Mouse (Mus musculus): ENCODE data around the gene Dgcr6.

Dgcr6 gene

DNA sequence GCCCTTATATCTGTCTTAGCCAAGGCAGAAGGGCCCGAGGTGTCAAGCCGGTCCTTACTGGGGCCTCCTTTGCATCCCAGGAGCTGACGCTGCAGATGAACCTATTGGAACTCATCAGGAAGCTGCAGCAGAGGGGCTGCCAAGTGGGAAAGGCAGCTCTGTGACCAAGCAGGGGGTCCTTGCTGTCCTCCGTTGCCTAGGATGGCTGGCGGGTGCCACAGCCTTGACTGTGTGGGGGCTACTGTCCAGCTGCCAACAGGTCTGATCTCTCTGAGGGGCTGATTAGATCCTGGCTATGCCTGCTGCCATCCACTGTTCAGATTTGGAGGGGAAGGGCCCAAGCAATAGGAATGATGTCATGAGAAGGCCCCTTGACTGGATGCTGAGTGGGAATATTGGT lies 18.1 kb downstream of the Dgcr6 start:
- no peak for DNase-seq (ENCODE audit: low spot score)

DNA sequence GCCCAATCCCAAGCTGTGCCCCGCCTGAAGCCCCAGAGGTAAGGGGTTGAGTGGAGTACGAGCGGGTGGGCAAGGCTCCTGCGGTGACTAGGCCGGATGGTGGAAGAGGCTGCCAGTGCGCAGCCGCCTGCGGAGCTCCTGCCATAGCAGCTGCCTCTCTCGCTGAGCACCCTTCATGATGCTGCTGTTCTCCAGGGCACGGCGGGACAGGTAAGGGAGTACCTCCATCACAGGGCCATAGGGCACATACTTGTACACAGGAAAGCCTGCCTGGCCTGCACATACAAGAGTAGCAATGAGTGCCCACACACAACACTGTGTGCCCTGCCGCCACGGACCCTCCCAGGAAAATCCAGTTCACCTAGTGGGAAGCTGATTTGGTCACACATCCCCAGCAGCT lies 19.4 kb downstream of the Dgcr6 start:
- DNase-seq (ENCODE audit: low spot score), result no peak

DNA sequence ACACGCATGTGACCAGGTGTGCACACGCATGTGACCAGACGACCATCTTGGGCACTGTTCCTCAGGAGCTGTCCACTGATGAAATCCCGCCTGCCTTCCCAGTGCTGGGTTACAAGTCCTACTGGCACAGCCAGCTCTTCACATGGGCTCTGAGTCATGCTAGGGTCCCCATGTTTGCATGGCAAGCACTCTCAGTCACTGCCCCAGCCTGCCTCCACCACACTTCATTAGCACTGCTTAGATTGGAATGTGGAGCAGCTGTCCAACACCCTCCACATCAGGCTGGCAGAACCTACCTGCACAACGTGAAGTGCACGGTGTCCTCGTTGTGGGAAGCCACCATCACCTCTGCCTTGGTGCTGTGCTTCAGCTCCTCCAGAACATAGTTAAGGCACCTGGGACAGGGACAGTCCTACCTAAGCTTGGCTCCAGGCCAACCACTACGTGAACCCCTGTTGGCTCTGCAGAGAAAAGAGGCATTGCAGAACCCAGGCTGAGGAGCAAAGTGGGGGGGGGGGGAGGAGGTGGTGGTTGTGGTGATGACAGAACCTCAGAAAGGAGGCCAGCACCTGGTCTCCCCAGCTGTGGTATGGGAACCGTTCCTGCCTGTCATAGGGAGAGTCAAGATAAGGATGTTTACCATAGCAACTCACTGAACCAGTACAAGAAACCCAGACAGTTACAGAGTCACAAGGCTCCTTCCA lies 20.8 kb downstream of the Dgcr6 start:
- DNase-seq (ENCODE audit: low spot score), result no peak

DNA sequence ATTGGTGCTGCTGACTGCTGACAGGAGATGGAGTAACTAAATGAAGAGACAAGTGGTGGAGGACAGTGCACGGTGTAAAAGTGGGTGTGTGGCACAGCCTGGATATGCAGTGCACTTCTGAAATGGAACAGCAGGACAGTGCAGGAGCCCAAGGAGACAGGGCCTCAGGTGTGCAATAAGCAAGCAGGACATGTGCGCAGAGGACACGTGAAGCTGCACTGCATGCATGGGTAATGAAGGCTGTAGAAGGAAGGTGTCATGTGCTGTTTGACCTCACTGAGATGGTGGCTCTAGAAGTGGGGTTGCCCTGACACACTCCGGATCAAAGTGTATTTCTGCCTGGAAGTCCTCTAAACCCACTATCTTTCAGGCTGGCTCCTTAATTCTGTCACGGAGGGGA lies 22.0 kb downstream of the Dgcr6 start:
- DNase-seq (ENCODE audit: low spot score), result no peak

DNA sequence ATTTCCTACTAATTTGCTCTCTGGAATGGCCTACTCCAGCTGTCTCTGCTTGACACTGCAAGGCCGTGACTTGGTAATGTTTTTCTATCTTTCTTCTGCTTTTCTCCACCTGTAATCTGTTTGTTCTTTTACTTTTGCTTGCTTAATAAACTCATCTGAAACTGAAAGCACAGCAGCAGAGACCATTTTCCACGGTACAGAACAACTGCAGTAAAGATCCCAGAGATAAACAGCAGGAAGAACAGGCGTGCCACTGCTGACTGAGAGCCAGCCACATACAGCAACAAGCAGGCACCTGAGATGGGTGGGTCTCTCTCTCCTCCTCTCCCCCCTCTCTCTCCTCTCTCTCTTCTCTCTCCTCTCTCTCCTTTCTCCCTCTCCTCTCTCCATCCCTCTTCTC lies 22.5 kb downstream of the Dgcr6 start:
- no peak for DNase-seq (ENCODE audit: low spot score)

DNA sequence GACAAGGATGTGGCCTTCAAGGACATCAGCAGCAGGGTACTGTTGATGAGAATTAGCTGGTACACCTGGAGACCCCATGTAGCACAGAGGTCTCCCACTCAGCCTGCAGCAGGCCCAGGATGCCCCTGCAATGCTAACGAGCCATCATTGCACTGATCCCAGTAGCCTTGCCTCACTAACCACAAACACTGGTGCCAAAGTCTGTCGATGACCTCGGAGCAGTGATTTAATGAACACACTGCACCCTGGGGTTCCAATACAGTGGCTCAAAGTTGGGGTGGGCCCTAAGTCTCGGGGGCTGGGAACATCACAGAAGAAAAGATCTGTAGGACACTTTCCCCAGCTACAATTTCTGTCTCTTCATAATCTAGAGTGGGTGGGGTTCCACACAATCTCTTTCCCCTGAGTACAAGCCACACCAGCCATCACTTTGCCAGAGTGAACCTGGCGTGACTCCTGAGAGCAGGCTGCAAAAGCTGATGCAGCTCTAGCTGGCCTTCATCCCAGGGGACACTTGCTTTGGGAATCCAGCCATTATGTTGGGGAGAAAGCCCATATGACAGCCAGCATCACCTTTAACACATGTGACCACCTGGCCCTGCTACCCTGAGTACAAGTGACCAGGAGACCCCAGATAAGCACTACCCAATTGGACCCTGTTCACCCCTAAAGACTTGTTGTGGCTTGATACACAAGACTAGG lies 25.8 kb downstream of the Dgcr6 start:
- DNase-seq (ENCODE audit: low spot score), result no peak

DNA sequence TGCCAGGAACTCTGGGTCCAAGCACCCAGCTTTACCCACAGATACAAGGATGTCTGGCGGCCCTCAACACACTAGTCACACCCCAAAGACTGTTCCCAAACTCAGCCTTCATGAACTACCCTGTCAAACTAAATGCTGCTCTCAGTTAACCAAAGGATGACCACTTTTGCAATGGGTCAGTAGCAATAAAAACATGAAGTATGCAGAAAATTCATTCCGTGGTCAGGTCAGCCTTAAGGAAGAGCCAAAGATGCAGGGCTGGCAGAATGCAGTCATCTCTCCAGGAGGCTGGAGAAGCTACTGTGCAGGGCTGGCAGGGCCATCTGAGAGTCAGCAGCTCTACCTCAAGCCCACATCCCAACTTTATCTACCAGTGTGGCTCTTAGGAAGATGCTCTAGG lies 26.6 kb downstream of the Dgcr6 start:
- no peak for DNase-seq (ENCODE audit: low spot score)

DNA sequence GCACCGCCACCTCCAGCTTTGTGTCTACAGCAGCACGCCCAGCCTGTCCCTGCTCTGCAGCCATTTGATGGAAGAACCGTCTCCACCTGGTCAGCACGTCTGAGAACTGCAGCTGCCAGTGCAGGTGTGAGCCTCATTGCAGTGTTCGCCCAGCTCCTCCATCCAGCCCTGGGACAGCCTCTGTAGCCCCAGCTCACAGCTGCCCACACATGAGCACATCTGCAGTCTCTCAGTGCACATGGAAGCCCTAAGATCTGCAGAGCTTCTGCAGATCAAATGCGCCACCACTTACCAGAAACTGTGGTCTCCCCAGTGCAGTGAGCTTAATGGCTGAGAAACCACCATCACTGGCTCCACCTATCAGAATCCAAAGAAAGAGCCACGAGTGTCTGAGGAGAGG lies 27.5 kb downstream of the Dgcr6 start:
- DNase-seq (ENCODE audit: low spot score), result no peak

DNA sequence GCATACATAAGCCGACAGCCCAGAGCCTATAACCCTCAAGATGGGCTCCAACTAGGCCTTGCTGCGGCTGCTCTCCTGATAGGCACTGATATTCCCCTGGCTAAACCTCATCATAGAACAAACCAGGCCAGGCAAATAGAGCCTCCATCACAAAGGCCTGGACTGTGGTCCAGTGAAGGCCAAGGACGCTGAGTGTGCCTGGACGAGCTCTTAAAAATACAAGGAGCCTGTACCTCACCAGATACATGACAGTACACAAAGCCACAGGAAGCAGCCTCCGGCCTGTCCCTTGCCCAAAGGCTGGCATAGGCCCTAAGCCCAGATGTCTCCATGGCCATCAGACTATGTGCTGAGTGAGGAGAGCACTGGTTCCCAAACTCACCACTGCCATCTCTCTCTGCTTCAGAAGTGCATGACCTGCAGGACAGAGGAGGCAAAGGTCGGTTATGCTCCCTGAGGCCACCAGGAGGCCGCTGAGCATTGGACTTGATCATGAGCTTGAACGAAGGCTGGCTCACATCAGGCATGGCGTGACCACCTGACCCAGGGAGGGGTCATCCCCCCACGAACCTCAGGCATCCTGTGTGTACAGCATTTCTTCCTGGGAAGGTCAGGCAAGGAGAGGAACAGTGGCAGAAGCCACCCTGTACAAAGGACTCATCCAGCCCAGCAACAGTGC lies 28.6 kb downstream of the Dgcr6 start:
- DNase-seq (ENCODE audit: low spot score), result no peak

DNA sequence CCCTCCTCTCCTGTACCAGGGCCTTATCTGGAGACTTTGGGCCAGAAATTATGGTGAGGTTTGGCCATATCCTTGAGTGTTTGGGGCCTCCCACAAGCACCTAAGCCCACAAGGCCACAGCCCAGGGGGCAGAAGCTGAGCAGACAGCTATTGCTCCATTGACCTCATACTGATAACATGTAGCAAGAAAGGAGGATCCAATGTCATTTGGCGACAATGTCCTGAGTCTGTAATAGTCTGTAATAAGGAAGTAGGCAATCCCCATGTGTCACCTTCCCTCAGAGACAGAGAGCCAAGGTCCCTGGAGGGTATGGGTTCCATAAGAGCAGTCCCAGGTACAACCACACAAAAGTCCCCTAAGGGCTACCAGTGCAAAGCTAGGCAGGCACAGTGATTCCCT lies 29.6 kb downstream of the Dgcr6 start:
- no peak for DNase-seq (ENCODE audit: low spot score)

DNA sequence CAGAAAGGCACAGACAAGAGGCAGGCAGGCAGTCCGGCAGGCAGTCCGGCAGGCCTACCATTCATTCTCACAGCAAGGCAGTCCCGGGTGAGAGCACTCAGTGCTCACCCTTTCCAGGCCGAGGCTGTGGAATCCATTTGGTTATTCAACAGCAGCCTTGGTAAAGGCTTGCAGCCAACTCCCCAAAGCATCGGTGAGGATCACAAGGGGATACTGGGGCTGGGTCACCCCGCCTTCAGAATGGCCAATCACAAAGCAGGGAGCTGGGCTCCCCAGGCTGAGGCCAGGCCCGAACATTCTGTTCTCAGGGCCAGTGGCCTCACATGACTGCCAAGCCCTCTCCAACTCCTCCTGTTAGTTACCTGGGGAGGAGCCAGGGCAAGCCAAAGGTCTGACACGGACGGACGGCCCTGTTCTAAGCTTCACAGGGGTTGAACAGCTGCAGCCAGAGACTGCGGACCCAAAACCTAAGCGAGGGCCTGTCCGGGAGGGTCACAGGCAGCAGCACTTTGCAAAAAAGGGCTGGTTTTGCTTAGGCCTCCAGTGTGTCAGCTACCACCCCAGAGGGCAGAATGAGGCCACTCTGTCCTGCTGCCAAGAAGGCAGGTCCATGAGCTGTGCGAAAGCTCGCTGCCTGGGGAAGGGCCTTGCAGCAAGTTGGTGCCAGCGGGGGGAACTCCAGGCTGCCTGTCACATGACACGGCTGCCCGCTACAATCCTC lies 30.7 kb downstream of the Dgcr6 start:
- no peak for DNase-seq (ENCODE audit: low spot score)

DNA sequence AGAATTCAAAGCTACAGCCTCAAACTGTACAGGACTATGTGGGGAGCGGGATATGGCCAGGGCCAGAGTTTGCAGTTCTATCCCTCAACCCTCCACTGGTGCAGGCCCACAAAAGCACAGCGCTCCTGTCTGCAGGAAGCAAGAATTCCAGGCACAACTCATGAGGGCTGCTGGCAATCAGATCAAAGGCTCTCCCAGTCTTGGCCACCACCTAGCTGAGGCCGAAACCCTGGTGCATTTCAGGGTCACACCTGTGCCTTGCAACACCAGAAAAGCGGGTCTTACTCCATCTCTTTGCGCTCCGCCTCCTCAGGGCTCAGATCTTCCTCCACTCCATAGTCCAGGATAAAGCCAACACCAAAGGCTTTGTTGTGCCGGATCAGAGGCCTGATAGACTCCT lies 31.6 kb downstream of the Dgcr6 start:
- no peak for DNase-seq (ENCODE audit: low spot score)

DNA sequence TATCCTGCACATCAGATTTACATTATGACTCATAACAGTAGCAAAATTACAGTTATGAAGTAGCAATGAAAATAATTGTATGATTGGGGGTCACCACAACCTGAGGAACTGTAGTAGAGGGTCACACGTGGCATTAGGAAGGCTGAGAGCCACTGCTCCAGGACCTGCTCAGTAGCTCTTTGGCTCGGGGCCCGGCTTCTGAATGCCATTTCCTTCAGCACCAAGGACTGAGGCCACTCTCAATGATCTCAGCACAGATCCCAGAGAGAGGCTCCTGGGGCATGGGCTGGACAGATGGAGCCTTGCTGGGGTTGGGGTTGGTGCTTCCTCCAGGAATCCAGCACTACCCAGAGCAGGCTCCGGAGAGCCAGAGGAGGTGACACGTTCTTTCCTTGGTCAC lies 34.4 kb downstream of the Dgcr6 start:
- no peak for DNase-seq (ENCODE audit: low spot score)

DNA sequence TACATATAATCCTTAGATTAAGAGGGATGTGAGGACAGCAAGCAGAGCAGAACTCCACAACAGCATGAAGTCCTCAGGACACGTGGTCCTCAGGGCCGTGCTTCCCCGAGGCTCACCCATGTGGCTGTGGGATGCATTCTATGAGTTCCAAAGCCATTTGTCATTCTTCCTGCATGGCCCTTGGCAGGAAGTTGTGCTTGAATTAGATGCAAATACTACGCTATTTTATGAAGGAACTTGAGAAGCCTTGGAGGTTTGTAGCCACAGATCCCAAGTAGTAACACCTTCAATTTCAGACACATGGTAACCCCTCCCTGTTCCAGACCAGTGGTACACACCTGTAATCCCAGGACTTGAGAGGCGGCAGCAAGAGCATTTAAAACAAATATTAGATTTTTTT lies 43.7 kb downstream of the Dgcr6 start:
- DNase-seq (ENCODE audit: low spot score), result no peak

DNA sequence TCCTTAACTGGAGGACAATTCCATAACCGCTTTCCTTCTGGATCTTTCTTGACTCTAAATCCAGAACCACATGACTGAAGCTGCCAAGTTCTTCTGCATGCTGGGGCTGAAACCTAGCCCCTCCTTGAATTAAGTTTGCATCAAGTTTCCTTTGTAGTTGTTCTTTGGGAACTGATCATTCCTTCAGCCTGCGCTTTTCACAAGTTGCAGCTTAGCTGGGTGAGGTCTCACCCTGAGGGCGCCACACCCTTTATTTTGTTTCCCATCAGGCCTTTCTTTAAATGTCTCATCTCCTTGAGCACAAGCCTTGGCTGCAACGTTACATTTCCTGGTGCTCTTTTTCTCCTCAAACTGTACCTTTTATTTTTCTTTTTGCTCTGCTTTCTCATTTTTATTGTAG lies 50.2 kb downstream of the Dgcr6 start:
- DNase-seq (ENCODE audit: low spot score), result no peak

DNA sequence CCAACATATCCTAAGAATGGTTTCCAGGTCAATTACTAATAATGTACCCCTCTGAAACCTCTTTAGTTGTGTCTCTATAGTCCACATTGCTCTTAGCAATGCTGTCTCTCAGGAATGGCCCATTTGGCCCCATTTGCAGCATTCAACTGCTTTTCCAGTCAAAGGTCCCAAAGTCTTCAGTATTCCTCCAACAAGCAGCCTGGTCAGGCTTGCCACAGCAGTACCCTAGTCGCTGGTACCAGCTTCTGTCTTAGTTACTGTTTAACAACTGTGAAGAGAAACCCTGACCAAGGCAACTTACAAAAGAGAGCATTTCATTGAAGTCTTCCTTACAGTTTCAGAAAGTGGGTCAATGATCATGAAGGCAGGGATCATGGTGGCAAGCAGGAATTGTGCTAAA lies 50.7 kb downstream of the Dgcr6 start:
- no peak for DNase-seq (ENCODE audit: low spot score)

DNA sequence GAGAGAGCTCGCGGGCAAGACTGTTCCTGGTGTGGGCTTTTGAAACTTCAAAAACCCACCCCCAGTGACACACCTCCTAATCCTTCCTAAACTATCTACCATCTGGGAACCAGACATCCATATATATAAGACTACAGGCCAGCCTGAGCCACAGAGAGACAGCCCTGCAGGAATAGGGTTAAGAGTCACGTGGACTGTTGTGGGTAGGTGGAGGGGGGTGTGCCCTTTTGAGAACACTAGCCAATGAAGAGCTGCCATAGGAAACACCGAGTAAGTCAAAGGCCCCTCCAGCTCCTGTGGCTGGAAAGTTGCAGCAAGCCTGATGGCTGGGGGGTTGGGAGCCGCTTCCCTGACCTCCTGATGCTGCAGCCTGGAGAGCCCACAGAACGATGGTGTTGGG lies 51.1 kb downstream of the Dgcr6 start:
- no peak for DNase-seq (ENCODE audit: low spot score)

DNA sequence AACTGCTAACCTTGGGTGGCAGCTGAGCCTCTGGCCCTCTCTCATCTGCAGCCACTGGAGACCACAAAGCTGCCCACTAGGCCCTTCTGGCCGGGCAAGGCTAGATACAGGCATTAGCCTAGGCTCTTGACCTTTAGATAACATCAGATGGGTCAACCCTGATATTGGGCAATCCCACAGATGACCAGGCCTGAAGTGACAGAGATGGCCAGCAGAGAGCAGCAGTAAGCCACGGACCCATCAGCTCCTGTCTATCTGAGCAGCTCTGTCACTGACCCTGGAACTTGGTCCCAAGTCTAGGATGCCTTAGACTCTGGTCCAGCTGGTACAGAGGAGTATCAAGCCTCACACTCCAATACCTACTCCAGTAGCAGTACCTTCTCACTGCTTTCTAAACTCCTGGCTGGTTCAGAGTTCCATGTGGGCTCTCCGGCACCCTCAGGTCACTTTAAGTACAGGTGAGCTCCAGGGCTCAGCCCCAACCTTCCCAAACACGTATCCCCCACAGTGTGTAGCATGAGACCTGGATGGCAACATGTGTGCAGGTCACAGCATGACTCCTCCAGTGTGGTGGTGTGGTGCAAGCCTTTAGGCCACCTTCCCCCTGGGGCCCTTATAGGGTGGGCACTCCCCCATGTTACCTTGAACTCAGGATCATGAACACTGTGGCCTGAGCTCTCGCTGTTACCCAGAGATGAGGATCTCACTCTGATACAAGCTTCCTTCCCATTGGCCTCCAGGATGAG lies 55.7 kb downstream of the Dgcr6 start:
- peak; percentile 90 for DNase-seq (ENCODE audit: low spot score)

DNA sequence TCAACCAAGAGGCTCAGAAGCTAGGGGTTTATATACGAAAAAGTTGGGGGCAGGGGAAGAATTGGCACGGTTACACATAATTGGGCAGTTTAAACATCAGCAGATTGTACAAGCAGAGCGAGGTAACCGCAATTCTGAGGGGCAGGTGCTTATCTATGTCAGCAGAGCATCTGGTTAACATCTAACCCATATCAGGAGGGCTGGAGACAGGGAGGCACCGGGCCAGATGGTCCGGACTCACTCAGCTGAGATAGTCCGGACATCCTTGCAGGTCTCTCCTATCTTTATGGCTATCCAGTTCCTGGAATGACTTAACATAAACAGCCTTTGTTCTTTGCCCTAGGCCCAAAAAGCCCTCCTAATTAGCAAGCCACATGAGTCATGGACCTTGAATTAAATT lies 58.4 kb downstream of the Dgcr6 start:
- no peak for DNase-seq (ENCODE audit: low spot score)

DNA sequence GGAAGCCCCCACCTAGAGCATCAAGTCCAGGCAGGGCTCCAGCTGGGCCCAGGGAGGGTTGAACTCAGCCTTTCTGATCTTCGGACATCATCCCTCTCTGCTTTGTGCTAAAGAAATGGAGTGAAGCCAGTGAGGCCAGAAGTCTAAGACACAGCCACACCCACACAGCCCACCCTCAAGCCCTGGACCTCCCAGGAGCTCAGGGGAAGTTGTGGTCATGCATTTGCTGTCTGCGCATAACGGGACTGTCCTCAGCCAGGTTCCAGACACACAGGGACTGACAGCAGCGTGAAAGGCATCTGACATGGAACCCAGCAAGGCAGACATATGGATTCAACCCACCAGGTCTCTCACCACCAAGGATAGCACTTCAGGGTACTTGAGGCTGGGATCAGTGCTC lies 63.8 kb downstream of the Dgcr6 start:
- DNase-seq (ENCODE audit: low spot score), result no peak

DNA sequence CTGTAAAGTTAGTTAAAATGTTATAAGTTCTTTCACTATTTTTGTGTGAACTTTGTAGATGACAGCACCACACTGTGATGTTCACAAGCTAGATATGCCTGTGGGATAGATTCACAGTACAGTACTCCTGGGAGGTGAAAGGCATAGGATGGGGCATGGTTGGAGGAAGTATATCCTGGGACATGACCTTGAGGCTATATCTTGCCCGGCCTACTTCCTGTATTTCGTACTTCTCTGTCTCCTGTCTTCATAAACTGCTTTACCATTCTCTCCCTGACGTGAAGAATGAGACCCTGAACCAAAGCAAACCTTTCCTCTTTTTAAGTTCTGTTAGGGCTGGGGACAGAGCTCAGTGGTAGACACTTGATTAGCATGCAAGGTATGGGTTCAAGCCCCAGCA lies 65.6 kb downstream of the Dgcr6 start:
- no peak for DNase-seq (ENCODE audit: low spot score)
